Mouse (Mus musculus): ENCODE data around the gene Sys1.

GRCm38 (mm10) chr2:164487115-164487527 lies 30.4 kb downstream of the Sys1 start:
- TF ChIP-seq EP300 (optimal IDR thresholded peaks at IDR 0.05): no peak
- no peak for TF ChIP-seq CTCF (IDR thresholded peaks at IDR 0.05; ENCODE audit: low read depth)
